Mouse (Mus musculus) limb, embryonic 12.5 days (tissue): ENCODE results near the gene Slc35b4. TPM values are rescaled to one million over a fixed set of nuclear protein-coding genes. Genes with fewer than 3 reads are reported as not detected.

Experiments used
- ATAC-seq: fragments of 200-750 bp; cut with Nextera tagmentation; 2 replicates; pipeline ENCODE4 v1.8.0; 2017; ENCODE audit warnings: low read depth, moderate TSS enrichment; ENCODE audit not compliant: insufficient number of reproducible peaks, insufficient read depth, low FRiP score, low TSS enrichment
- H3K27ac ChIP-seq: fragments of 300-500 bp; sonication (generic); 2 replicates; pipeline ENCODE4 v1.5.1; 2016; ENCODE audit warnings: mild to moderate bottlenecking, moderate library complexity
- H3K27me3 ChIP-seq: fragments of 300-500 bp; sonication (generic); 2 replicates; pipeline ENCODE4 v1.6.1; 2016; ENCODE audit warnings: mild to moderate bottlenecking, moderate library complexity
- H3K36me3 ChIP-seq: fragments of 300-500 bp; sonication (generic); 2 replicates; pipeline ENCODE4 v1.6.1; 2016; ENCODE audit warnings: mild to moderate bottlenecking, moderate library complexity
- H3K4me1 ChIP-seq: fragments of 300-500 bp; sonication (generic); replicated peaks from 2 replicates; pipeline ENCODE4 v1.6.1; 2016
- H3K4me2 ChIP-seq: fragments of 300-500 bp; sonication (generic); 2 replicates; pipeline ENCODE4 v1.6.1; 2016; ENCODE audit warnings: mild to moderate bottlenecking, moderate library complexity
- H3K4me3 ChIP-seq: fragments of 300-500 bp; sonication (generic); replicated peaks from 2 replicates; pipeline ENCODE4 v1.5.1; 2016; ENCODE audit warnings: mild to moderate bottlenecking
- H3K9ac ChIP-seq: fragments of 300-500 bp; sonication (generic); replicated peaks from 2 replicates; pipeline ENCODE4 v1.6.1; 2016; ENCODE audit warnings: mild to moderate bottlenecking, moderate library complexity
- H3K9me3 ChIP-seq: fragments of 300-500 bp; sonication (generic); 2 replicates; pipeline ENCODE4 v1.6.1; 2016; ENCODE audit warnings: mild to moderate bottlenecking, moderate library complexity
- WGBS: fragments of 180-500 bp; shearing (Covaris S2); methylation state at CpG from one replicate; pipeline ENCODE4 v1.1.7; 2016; 5-methylcytosine and 5-hydroxymethylcytosine counted together
- polyA plus RNA-seq: library from polyadenylated mRNA; unstranded; fragments of >200 nt; fragmentation: Nextera tagmentation; extraction: Ambion mirVana; gene quantifications from 2 replicates; pipeline ENCODE4 v1.2.1, GENCODE M21; 2016

The Slc35b4 gene
- polyA plus RNA-seq, 1 experiment from 2014 or later, result 39.7 TPM

DNA sequence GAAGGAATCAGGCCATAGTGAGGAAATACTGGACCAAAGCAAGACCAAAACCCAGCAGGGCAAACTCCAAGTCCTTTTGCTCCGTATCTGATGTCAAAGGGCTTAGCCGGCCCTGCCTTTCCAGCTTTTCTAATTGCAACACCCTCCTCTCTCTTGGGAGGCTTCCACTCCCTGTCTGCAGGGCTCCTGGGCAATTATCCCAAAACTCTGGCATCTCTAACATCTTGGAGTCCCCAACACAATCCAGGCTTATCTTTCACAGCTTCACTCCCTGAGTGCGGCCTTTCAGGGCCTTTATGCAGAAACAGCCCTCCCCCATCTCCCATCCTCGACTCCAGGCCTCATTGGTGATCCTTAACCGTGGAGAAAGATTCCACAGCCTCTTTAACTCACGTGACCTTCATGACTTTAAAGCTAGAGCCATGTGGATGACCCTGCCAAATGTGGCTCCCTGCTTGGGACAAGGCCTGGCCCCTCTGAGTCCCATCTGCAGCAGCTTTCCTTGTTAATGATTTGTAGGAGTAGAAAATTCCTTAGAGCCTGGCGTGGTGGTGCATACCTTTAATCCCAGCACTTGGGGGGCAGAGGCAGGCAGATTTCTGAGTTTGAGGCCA lies 11.2 kb upstream of the Slc35b4 start:
- 0 out of 2 replicates have a peak overlapping the region, but pooled peaks have one; percentile 23 for H3K27ac ChIP-seq
- ATAC-seq, result no peak
- H3K4me2 ChIP-seq, result no peak overlapping the region
- no peaks in the 10 kb centered on the region for H3K27me3 ChIP-seq
- no peaks in the 10 kb centered on the region for H3K4me1 ChIP-seq
- no peaks in the 10 kb centered on the region for H3K9me3 ChIP-seq
- H3K4me3 ChIP-seq, result no peak overlapping the region
- no peaks in the 10 kb centered on the region for H3K36me3 ChIP-seq
- 58% methylated on average over 7 of the region's 7 CpGs for WGBS
- H3K9ac ChIP-seq, result no peak overlapping the region

DNA sequence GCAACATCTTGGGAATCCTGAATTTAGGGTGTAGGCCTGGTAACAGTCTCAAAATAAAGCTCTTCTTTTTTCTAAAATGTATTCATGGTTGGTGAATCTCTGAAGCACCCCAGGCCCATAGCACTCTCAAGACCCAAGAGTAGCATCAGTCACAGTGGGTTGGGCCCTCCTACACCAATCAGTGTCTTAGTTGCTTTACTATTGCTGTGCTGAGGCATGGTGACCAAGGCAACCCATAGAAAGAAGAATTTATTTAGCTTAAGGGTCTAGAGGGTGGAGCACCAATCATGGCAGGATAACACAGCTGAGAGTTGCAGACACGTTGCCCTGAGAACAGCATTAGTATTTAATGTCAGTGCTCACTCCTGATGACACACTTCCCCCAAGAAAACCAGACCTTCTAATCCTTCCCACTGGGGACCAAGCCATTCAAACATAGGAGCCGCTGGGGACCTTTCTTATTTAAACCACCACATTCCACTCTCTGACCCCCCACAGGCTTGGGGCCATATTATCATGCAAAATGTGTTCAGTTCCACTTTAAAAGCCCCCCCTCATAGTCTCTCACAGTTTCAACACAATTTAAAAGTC lies 10.5 kb upstream of the Slc35b4 start:
- Histone ChIP-seq H3K9me3 (no peaks in the 10 kb centered on the region), H3K4me1 (no peaks in the 10 kb centered on the region), H3K27ac (no peak overlapping the region), H3K36me3 (no peaks in the 10 kb centered on the region), H3K4me3 (no peak overlapping the region), H3K27me3 (no peaks in the 10 kb centered on the region), H3K9ac (no peak overlapping the region), H3K4me2 (no peak overlapping the region)
- 54% methylated on average over 2 of the region's 2 CpGs for whole genome bisulfite sequencing
- ATAC-seq, result no peak

DNA sequence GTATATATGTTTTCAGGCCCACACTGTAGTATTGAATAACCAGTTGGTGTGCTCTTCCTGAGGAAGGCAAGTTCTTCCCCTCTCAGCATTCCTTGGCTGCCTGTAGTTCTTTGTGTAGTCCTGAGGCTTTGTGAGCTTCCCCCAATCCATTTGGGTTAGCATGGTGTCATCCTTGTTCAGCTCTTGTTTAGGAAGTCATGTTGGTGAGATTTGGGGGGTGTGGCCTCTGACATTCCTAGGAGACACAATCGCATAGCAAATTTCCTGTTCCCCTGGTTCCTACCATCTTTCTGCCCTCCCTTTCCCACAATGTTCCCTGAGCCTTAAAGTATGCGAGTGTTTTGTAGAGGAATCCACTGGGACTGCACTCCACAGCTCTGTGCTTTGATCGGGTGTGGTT lies 6.4 kb upstream of the Slc35b4 start:
- ATAC-seq, result no peak
- Histone ChIP-seq H3K27me3 (no peaks in the 10 kb centered on the region), H3K36me3 (no peaks in the 10 kb centered on the region), H3K27ac (no peak overlapping the region), H3K4me1 (no peaks in the 10 kb centered on the region), H3K4me3 (no peak overlapping the region), H3K4me2 (no peak overlapping the region), H3K9me3 (no peaks in the 10 kb centered on the region), H3K9ac (no peak overlapping the region)
- WGBS, result 86% methylated on average over 3 of the region's 3 CpGs

DNA sequence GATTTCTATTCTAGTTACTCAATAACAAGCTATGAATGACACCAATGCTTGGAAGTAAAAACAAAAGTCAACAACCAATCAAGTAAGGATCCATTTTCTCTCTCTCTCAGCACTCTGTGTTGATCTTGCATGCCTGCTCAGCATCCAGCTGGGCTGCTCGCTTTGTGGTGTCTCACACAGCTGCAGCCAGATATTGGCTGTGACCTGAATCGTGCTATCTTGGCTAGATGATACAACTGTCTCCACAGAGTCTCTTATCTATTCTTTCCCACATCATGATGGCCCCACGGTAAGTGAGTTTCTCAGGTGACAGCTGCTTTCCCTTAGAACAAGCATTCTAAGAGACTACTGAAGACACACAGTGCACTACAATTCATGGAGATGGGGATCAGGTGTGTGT lies 5.0 kb upstream of the Slc35b4 start:
- H3K9ac ChIP-seq, result no peak overlapping the region
- no peak overlapping the region for H3K4me2 ChIP-seq

DNA sequence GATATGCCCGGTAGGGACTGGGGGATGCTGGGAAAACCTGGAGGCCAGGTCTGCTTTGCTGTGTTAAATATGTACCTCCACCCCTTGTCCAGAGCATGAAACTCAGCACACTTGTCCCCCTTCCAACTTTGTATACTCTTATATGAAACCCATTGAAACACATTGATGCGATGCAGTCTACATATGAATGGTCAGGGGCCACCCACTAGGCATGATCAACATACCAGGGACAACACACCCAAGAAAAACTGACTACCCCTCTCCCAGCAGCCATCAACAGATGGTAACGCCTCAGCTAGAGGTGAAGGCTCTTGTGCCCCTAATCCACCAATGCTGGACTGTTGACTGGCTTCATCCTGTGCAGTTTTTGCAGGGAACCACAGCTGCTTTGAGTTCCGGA lies 3.0 kb upstream of the Slc35b4 start:
- peaks cover 8% of the 10 kb centered on the region for H3K4me1 ChIP-seq
- H3K27me3 ChIP-seq, result no peaks in the 10 kb centered on the region
- H3K36me3 ChIP-seq, result no peaks in the 10 kb centered on the region
- WGBS, result 68% methylated on average over 4 of the region's 4 CpGs
- no peak overlapping the region for H3K4me3 ChIP-seq
- no peak overlapping the region for H3K4me2 ChIP-seq
- no peak overlapping the region for H3K9ac ChIP-seq
- no peak overlapping the region for H3K27ac ChIP-seq
- no peak for ATAC-seq
- H3K9me3 ChIP-seq, result no peaks in the 10 kb centered on the region

More for the DNA sequence above, 5.0 kb upstream of the Slc35b4 start:
- H3K27ac ChIP-seq, result no peak overlapping the region
- no peaks in the 10 kb centered on the region for H3K9me3 ChIP-seq
- H3K4me1 ChIP-seq, result no peaks in the 10 kb centered on the region
- no peak for ATAC-seq
- no peaks in the 10 kb centered on the region for H3K36me3 ChIP-seq
- WGBS, result 84% methylated on average over 3 of the region's 3 CpGs
- no peaks in the 10 kb centered on the region for H3K27me3 ChIP-seq
- H3K4me3 ChIP-seq, result no peak overlapping the region

DNA sequence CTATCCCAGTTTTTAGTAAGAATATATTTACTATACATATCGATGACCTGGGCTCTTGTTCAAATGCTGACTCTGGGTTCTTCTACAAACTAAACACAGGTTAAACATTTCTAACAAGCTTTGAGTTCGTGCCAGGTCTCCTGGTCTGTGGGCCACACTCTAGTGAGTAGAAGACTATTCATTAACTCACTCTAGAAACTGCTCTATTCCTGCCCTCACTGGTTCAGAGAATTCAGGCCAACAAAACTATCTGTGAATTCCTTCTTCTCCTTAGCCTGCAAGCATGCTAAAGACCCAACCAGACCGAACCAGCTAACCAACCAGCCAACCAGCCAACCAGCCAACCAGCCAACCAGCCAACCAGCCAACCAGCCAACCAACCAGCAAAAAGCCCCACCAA lies 2.1 kb upstream of the Slc35b4 start:
- Histone ChIP-seq H3K4me3 (no peak overlapping the region), H3K9me3 (no peaks in the 10 kb centered on the region), H3K9ac (no peak overlapping the region), H3K36me3 (no peaks in the 10 kb centered on the region), H3K27ac (no peak overlapping the region), H3K4me2 (no peak overlapping the region), H3K4me1 (peaks cover 8% of the 10 kb centered on the region), H3K27me3 (no peaks in the 10 kb centered on the region)
- no peak for ATAC-seq
- 81% methylated on average over 3 of the region's 3 CpGs for WGBS

DNA sequence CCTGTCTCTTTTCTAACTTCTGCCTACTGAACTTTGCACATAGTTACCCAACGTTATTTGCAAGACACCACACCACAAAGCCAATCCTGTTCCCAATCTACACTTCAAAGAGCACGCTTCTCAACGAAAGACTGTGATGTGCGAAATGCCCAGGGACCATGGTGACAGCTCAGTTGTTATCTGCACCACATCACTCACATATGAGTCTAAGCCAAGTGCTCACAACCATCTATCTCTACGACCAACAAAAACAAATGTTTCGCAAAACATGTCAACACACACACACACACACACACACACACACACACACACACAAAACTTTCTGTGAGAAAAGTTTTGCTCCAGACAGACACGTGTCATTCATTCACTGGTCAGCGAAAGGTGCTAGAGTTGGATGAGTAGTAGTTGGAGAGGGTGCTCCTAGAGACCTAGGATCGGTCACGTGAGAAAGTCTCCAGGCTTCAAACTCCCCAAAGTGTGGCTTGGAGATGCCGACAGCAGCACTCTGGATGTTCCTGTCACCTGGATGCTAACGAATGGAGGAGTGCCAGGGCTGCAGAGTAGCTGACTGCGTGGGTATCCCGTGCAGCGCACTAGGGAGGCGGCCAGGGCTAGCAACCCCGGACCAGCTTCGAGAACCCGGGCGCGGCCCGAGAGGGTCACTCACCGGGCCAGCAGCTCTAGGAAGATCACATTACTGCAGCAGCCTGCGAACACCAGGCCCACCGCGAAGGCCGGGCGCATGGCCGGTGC lies 624 bp downstream of the Slc35b4 start:
- ATAC-seq, result peak; percentile 84
- Histone ChIP-seq H3K27me3 (no peaks in the 10 kb centered on the region), H3K9me3 (no peaks in the 10 kb centered on the region), H3K4me1 (peaks cover 8% of the 10 kb centered on the region), H3K9ac (peak overlapping the region; percentile 81), H3K4me3 (peak overlapping the region; percentile 76), H3K27ac (peak overlapping the region; percentile 77), H3K36me3 (peaks cover 9% of the 10 kb centered on the region; the same call in 1 of the 2 replicates), H3K4me2 (peak overlapping the region; percentile 68)
- WGBS, result 2% methylated on average over 29 of the region's 29 CpGs

DNA sequence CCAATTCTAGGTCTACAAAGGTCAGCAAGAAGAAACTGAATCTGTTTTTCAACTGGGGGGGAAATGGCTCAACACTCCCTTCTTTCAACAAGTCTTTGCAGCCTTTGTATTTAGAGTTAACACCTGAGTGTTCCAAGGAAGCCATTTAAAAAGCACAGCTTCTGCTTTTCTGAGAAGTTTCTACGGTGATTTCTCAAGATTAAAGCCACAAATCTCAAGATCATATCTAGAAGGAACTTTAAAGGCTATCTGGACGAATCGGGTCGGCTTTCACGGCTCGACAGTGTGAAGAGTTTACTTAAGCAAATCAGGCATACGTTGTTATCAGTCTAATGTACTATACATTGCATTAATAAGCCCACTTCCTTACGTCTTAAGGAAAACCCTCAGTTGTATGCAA lies 2.2 kb downstream of the Slc35b4 start:
- H3K27me3 ChIP-seq, result no peaks in the 10 kb centered on the region
- ATAC-seq, result no peak

DNA sequence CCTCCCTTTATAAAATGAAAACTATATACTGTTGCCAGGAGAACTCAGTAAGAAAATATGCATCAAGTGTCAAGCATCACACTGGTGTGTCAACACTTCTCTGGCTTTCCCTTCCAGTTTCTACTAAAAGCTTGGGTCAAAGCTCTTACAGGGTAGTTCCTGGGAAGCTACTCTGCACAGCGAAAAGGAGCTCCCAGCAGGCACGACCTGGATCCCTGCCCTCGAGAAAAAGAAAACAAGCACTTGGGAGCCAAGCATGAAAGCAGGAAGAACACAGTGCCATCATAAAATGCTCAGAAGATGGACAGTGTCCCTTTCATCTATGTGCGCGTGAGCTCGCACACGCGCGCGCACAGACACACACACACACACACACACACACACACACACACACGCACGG lies 3.7 kb downstream of the Slc35b4 start:
- 86% methylated on average over 12 of the region's 12 CpGs for WGBS
- ATAC-seq, result no peak

More for the DNA sequence above, 2.2 kb downstream of the Slc35b4 start:
- no peak overlapping the region for H3K4me2 ChIP-seq
- H3K4me3 ChIP-seq, result no peak overlapping the region
- H3K27ac ChIP-seq, result no peak overlapping the region
- H3K9ac ChIP-seq, result no peak overlapping the region
- 87% methylated on average over 8 of the region's 8 CpGs for WGBS
- H3K4me1 ChIP-seq, result peaks cover 8% of the 10 kb centered on the region
- H3K9me3 ChIP-seq, result no peaks in the 10 kb centered on the region
- H3K36me3 ChIP-seq, result peaks cover 12% of the 10 kb centered on the region

DNA sequence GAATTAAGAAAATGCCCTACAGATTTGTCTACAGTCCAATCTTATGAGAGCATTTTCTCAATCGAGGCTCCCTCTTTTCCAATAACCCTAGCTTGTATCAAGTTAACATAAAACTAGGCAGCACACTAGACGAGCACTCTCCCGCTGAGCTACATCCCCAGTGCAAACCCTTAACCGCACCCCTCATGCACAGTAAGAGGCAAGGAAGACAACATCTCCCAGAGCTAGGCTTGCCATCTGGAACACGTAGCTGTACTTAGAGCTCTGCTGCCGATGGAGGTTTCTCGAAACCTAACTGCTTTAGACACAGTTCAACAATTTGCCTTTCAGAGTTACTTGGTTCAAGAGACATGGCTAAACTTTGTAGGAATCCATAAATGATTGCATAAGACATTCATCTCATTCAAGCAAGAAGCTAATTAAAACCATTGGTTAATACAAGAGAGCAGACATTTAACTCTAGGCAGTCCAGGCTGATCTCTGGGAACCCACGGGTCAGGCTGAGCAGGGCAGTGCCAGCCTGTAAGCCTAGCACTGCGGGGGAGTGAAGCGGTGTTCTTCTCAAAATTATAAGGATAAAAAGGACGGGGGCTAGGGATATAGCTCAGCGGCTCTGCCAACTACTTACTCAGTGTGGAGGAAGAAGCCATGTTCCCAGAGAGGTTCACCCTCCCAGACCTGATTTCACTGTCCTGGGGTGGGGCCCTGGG lies 5.0 kb downstream of the Slc35b4 start:
- no peak overlapping the region for H3K4me2 ChIP-seq
- H3K27ac ChIP-seq, result no peak overlapping the region
- peaks cover 8% of the 10 kb centered on the region for H3K4me1 ChIP-seq
- H3K36me3 ChIP-seq, result peaks cover 33% of the 10 kb centered on the region
- no peaks in the 10 kb centered on the region for H3K9me3 ChIP-seq
- 87% methylated on average over 12 of the region's 12 CpGs for WGBS
- no peak for ATAC-seq
- no peak overlapping the region for H3K9ac ChIP-seq
- no peak overlapping the region for H3K4me3 ChIP-seq
- no peaks in the 10 kb centered on the region for H3K27me3 ChIP-seq

More for the DNA sequence above, 3.7 kb downstream of the Slc35b4 start:
- no peaks in the 10 kb centered on the region for H3K9me3 ChIP-seq
- no peak overlapping the region for H3K9ac ChIP-seq
- H3K4me3 ChIP-seq, result no peak overlapping the region
- H3K36me3 ChIP-seq, result peaks cover 23% of the 10 kb centered on the region
- no peak overlapping the region for H3K4me2 ChIP-seq
- no peaks in the 10 kb centered on the region for H3K27me3 ChIP-seq
- no peak overlapping the region for H3K27ac ChIP-seq
- peaks cover 8% of the 10 kb centered on the region for H3K4me1 ChIP-seq

DNA sequence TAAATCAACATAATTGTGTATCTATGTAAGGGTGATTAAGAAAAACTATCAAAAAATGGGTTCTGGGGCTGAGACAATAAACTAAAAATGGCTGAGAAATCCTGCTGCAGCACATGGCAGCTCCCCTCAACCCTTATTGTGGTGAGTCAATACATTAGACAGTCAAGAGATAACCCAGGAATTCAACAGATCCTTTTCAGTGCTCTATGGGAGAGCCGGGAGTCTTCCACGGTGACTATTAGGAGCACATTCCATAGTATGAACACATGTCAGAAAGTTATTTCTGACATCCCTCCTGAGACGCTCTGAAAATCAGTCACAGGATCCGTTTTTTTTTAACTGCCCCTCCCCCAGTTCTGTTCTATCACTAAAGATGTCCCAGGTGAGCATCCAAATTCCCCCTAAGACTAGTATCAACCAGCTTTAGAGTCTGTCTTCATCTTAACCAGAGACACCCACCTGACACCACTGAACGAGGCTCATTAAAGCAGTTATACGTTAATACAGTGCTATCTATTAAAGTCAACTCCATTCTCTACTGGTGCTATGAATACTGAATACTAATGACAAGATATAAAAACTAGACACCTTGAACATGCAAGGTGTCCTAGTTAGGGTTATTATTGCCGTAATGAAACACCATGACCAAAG lies 5.9 kb downstream of the Slc35b4 start:
- H3K4me1 ChIP-seq, result peaks cover 6% of the 10 kb centered on the region
- no peak for ATAC-seq
- H3K27me3 ChIP-seq, result no peaks in the 10 kb centered on the region
- H3K9me3 ChIP-seq, result no peaks in the 10 kb centered on the region
- no peak overlapping the region for H3K9ac ChIP-seq
- WGBS, result 85% methylated on average over 7 of the region's 7 CpGs
- no peak overlapping the region for H3K4me3 ChIP-seq
- no peak overlapping the region for H3K27ac ChIP-seq
- H3K36me3 ChIP-seq, result peaks cover 43% of the 10 kb centered on the region
- no peak overlapping the region for H3K4me2 ChIP-seq
